Mouse (Mus musculus): Measurements from ENCODE around the gene Nav2. TPM values are rescaled to one million over a fixed set of nuclear protein-coding genes. Genes with fewer than 3 reads are reported as not detected.

Gene Nav2
- polyA plus RNA-seq, 1 experiment from 2014 or later = 19.7 TPM

- H3K27me3 ChIP-seq (ENCODE audit: insufficient read depth, low read length) = no peaks in the 10 kb centered on the region
- H3K4me1 ChIP-seq (ENCODE audit: insufficient read depth) = 0 out of 2 replicates have a peak, but pooled peaks cover 7% of the 10 kb centered on the region
- no peaks in the 10 kb centered on the region for H3K9me3 ChIP-seq (ENCODE audit: low read depth, low read length)
- H3K4me3 ChIP-seq (ENCODE audit: low read depth, low read length) = no peak overlapping the region
- no peaks in the 10 kb centered on the region for H3K36me3 ChIP-seq (ENCODE audit: insufficient read depth)
- DNase-seq (peak; percentile 85), ATAC-seq (ENCODE audit: insufficient read depth) (peak; percentile 74; the same call in 1 of the 2 replicates)
- 58% methylated on average over 4 of the region's 4 CpGs for WGBS
- no peak for TF ChIP-seq CTCF (IDR thresholded peaks at IDR 0.05; ENCODE audit: low read depth)
- H3K9ac ChIP-seq = no peak overlapping the region
- no peak overlapping the region for H3K27ac ChIP-seq (ENCODE audit: low read depth)
- H3K4me2 ChIP-seq = no peak overlapping the region
These were observed 156.4 kb downstream of the Nav2 start for GRCm38 (mm10) chr7:49064792-49065521.

- Histone ChIP-seq H3K9me3 (ENCODE audit: low read depth, low read length) (no peaks in the 10 kb centered on the region), H3K27ac (ENCODE audit: low read depth) (no peak overlapping the region), H3K4me1 (ENCODE audit: insufficient read depth) (0 out of 2 replicates have a peak, but pooled peaks cover 7% of the 10 kb centered on the region), H3K27me3 (ENCODE audit: insufficient read depth, low read length) (no peaks in the 10 kb centered on the region), H3K4me3 (ENCODE audit: low read depth, low read length) (no peak overlapping the region), H3K36me3 (ENCODE audit: insufficient read depth) (no peaks in the 10 kb centered on the region), H3K9ac (no peak overlapping the region), H3K4me2 (no peak overlapping the region)
- TF ChIP-seq CTCF (IDR thresholded peaks at IDR 0.05; ENCODE audit: low read depth) = peak; percentile 55
- peak; percentile 60 for DNase-seq
- WGBS = 66% methylated on average over 9 of the region's 9 CpGs
- no peak for ATAC-seq (ENCODE audit: insufficient read depth)
These were observed 157.3 kb downstream of the Nav2 start for GRCm38 (mm10) chr7:49065621-49066475.

- H3K4me2 ChIP-seq = no peak overlapping the region
- H3K36me3 ChIP-seq (ENCODE audit: insufficient read depth) = no peaks in the 10 kb centered on the region
- ATAC-seq (ENCODE audit: insufficient read depth) (no peak), DNase-seq (no peak)
- H3K9ac ChIP-seq = no peak overlapping the region
- no peaks in the 10 kb centered on the region for H3K9me3 ChIP-seq (ENCODE audit: low read depth, low read length)
- no peak for TF ChIP-seq CTCF (IDR thresholded peaks at IDR 0.05; ENCODE audit: low read depth)
- H3K27me3 ChIP-seq (ENCODE audit: insufficient read depth, low read length) = no peaks in the 10 kb centered on the region
- H3K27ac ChIP-seq (ENCODE audit: low read depth) = no peak overlapping the region
- 0 out of 2 replicates have a peak, but pooled peaks cover 7% of the 10 kb centered on the region for H3K4me1 ChIP-seq (ENCODE audit: insufficient read depth)
- 93% methylated on average over 1 of the region's 1 CpGs for WGBS
- no peak overlapping the region for H3K4me3 ChIP-seq (ENCODE audit: low read depth, low read length)
These were observed 158.3 kb downstream of the Nav2 start for GRCm38 (mm10) chr7:49066828-49067227.

- H3K36me3 ChIP-seq (ENCODE audit: insufficient read depth) = no peaks in the 10 kb centered on the region
- H3K9me3 ChIP-seq (ENCODE audit: low read depth, low read length) = no peaks in the 10 kb centered on the region
- no peak overlapping the region for H3K9ac ChIP-seq
- 0 out of 2 replicates have a peak, but pooled peaks cover 7% of the 10 kb centered on the region for H3K4me1 ChIP-seq (ENCODE audit: insufficient read depth)
- H3K4me3 ChIP-seq (ENCODE audit: low read depth, low read length) = no peak overlapping the region
- ATAC-seq (ENCODE audit: insufficient read depth) (no peak), DNase-seq (no peak)
- H3K27ac ChIP-seq (ENCODE audit: low read depth) = no peak overlapping the region
- H3K4me2 ChIP-seq = no peak overlapping the region
- WGBS = 53% methylated on average over 12 of the region's 12 CpGs
- no peaks in the 10 kb centered on the region for H3K27me3 ChIP-seq (ENCODE audit: insufficient read depth, low read length)
- no peak for TF ChIP-seq CTCF (IDR thresholded peaks at IDR 0.05; ENCODE audit: low read depth)
These were observed 161.0 kb downstream of the Nav2 start for GRCm38 (mm10) chr7:49069396-49069961.

GRCm38 (mm10) chr7:49070621-49071020, 162.1 kb downstream of the Nav2 start:
- 55% methylated on average over 1 of the region's 1 CpGs for WGBS
- H3K9ac ChIP-seq = no peak overlapping the region
- H3K36me3 ChIP-seq (ENCODE audit: insufficient read depth) = no peaks in the 10 kb centered on the region
- H3K4me1 ChIP-seq (ENCODE audit: insufficient read depth) = 0 out of 2 replicates have a peak, but pooled peaks cover 4% of the 10 kb centered on the region
- DNase-seq (no peak), ATAC-seq (ENCODE audit: insufficient read depth) (no peak)
- H3K9me3 ChIP-seq (ENCODE audit: low read depth, low read length) = no peaks in the 10 kb centered on the region
- H3K4me3 ChIP-seq (ENCODE audit: low read depth, low read length) = no peak overlapping the region
- H3K27ac ChIP-seq (ENCODE audit: low read depth) = no peak overlapping the region
- TF ChIP-seq CTCF (IDR thresholded peaks at IDR 0.05; ENCODE audit: low read depth) = no peak
- no peak overlapping the region for H3K4me2 ChIP-seq
- H3K27me3 ChIP-seq (ENCODE audit: insufficient read depth, low read length) = no peaks in the 10 kb centered on the region

GRCm38 (mm10) chr7:49071141-49071567, 162.6 kb downstream of the Nav2 start:
- Histone ChIP-seq H3K27ac (ENCODE audit: low read depth) (no peak overlapping the region), H3K4me3 (ENCODE audit: low read depth, low read length) (no peak overlapping the region), H3K4me1 (ENCODE audit: insufficient read depth) (no peaks in the 10 kb centered on the region), H3K9ac (no peak overlapping the region), H3K27me3 (ENCODE audit: insufficient read depth, low read length) (no peaks in the 10 kb centered on the region), H3K4me2 (no peak overlapping the region), H3K36me3 (ENCODE audit: insufficient read depth) (no peaks in the 10 kb centered on the region), H3K9me3 (ENCODE audit: low read depth, low read length) (no peaks in the 10 kb centered on the region)
- no peak for TF ChIP-seq CTCF (IDR thresholded peaks at IDR 0.05; ENCODE audit: low read depth)
- DNase-seq (no peak), ATAC-seq (ENCODE audit: insufficient read depth) (no peak)
- 37% methylated on average over 7 of the region's 7 CpGs for WGBS
